Mouse (Mus musculus) brain, embryonic 18.5 days (tissue): ENCODE measurements at regions not wholly inside any gene's neighbourhood (a gene's known extent, or its start where the extent isn't known, plus 50 kb on each side); places are given as distances from the start of the nearest gene placed in this dataset.

Source experiments
- DNase-seq: peaks from one replicate; pipeline ENCODE4 v3.0.0-alpha.2; 2012; ENCODE audit warnings: low read depth, low spot score

- DNase-seq = no peak
These were observed 522.2 kb upstream of the Slc5a7 start for GRCm38 (mm10) chr17:54821059-54821458.

- no peak for DNase-seq
These were observed 554.8 kb upstream of the Slc5a7 start for GRCm38 (mm10) chr17:54853631-54854030.

DNA sequence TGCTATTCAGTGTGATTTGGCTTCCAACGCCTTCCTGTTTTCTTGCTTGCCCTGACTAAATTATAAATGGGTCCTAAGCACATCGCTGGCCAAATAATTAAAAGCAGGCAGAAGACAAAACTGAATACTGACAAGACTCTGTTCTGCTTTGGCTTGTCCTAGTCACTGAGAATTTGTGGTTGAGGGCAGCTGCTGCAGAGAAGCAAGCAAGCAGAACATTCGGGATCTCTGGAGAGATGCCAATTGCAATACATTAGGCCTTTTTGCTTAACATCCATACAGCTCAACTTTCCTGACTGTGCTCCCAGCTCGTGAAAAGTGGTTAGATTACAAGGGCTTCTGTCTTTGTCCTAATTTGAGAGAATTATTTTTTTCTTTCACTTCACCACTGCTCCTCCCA, 549.0 kb upstream of the St6gal2 start:
- DNase-seq = peak; percentile 8

GRCm38 (mm10) chr17:54929181-54929715, 515.9 kb upstream of the St6gal2 start:
- DNase-seq = no peak

DNA sequence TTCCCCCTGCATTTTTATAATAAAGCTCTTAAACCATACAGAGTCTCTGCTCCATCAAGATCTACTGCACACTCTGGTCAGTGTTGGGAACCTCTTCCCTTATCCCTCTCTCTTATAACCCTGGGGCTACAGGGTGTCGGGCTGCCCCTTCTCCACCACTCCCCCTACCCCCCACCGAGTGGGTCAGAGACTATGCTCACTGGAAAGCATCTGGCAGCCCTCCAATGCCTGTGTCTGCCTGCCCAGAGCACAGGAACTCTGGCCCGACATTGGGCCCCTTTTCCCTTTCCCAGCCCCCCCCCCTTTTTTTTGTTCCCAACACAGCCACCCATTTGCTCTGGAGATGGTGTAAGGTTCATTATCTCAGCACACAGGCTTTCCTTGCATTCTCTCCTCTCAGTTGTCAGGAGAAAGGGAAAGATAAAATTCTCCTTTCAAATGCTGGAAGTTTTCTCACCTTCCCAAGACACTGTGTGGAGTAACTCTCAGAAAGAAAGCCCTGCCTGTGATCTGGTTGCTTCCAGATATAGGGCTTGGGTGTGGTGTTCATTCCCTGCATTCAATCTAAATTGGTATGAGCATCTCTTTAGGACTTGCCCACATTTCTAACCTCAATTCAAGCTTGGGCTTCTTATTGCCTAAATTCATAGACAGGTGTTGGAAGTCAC, 501.7 kb upstream of the St6gal2 start:
- DNase-seq = no peak

- DNase-seq = no peak
These were observed 500.8 kb upstream of the St6gal2 start for GRCm38 (mm10) chr17:54944288-54944931.
